Mouse (Mus musculus) limb, embryonic 13.5 days (tissue): ENCODE measurements around the gene Tpmt. TPM values are rescaled to one million over a fixed set of nuclear protein-coding genes. Genes with fewer than 3 reads are reported as not detected.
A peak's percentile ranks its signal among the peaks of the same experiment; 100 is the strongest.

ENCODE experiments used
- ATAC-seq: fragments of 200-750 bp; cut with Nextera tagmentation; 2 replicates; pipeline ENCODE4 v1.8.0; 2017; ENCODE audit warnings: low read depth, moderate number of reproducible peaks, moderate TSS enrichment; ENCODE audit not compliant: low FRiP score
- H3K27ac ChIP-seq: fragments of 300-500 bp; sonication (generic); 2 replicates; pipeline ENCODE4 v1.5.1; 2015; ENCODE audit warnings: inconsistent platforms, mild to moderate bottlenecking, moderate library complexity
- H3K27me3 ChIP-seq: fragments of 300-500 bp; sonication (generic); 2 replicates; pipeline ENCODE4 v1.6.1; 2015; ENCODE audit warnings: mild to moderate bottlenecking, inconsistent platforms
- H3K36me3 ChIP-seq: fragments of 300-500 bp; sonication (generic); 2 replicates; pipeline ENCODE4 v1.6.1; 2015; ENCODE audit warnings: inconsistent platforms, mild to moderate bottlenecking, moderate library complexity
- H3K4me1 ChIP-seq: fragments of 300-500 bp; sonication (generic); 2 replicates; pipeline ENCODE4 v1.6.1; 2015; ENCODE audit warnings: inconsistent platforms
- H3K4me2 ChIP-seq: fragments of 300-500 bp; sonication (generic); replicated peaks from 2 replicates; pipeline ENCODE4 v1.6.1; 2015; ENCODE audit warnings: inconsistent platforms, mild to moderate bottlenecking, moderate library complexity
- H3K4me3 ChIP-seq: fragments of 300-500 bp; sonication (generic); 2 replicates; pipeline ENCODE4 v1.5.1; 2015; ENCODE audit warnings: moderate library complexity, mild to moderate bottlenecking, inconsistent platforms
- H3K9ac ChIP-seq: fragments of 300-500 bp; sonication (generic); 2 replicates; pipeline ENCODE4 v1.6.1; 2015; ENCODE audit warnings: mild to moderate bottlenecking, inconsistent platforms
- H3K9me3 ChIP-seq: fragments of 300-500 bp; sonication (generic); 2 replicates; pipeline ENCODE4 v1.6.1; 2016; ENCODE audit warnings: inconsistent platforms
- WGBS: fragments of 180-500 bp; shearing (Covaris S2); methylation state at CpG from one replicate; pipeline ENCODE4 v1.1.7; 2015; 5-methylcytosine and 5-hydroxymethylcytosine counted together
- polyA plus RNA-seq: library from polyadenylated mRNA; unstranded; fragments of >200 nt; fragmentation: Nextera tagmentation; extraction: Ambion mirVana; gene quantifications from 2 replicates; pipeline ENCODE4 v1.2.1, GENCODE M21; 2015

Gene Tpmt
- polyA plus RNA-seq, 1 experiment from 2014 or later = 24.0 TPM

GRCm38 (mm10) chr13:46993274-46993551, 51.3 kb downstream of the Tpmt start:
- H3K4me3 ChIP-seq = no peak overlapping the region
- H3K4me1 ChIP-seq = no peaks in the 10 kb centered on the region
- no peaks in the 10 kb centered on the region for H3K27me3 ChIP-seq
- H3K9me3 ChIP-seq = no peaks in the 10 kb centered on the region
- no peaks in the 10 kb centered on the region for H3K36me3 ChIP-seq
- H3K27ac ChIP-seq = no peak overlapping the region
- no peak for ATAC-seq
- no peak overlapping the region for H3K4me2 ChIP-seq
- no peak overlapping the region for H3K9ac ChIP-seq
- 92% methylated on average over 2 of the region's 2 CpGs for WGBS

GRCm38 (mm10) chr13:46992516-46993273, 51.8 kb downstream of the Tpmt start:
- H3K4me1 ChIP-seq = no peaks in the 10 kb centered on the region
- H3K4me3 ChIP-seq = no peak overlapping the region
- no peaks in the 10 kb centered on the region for H3K36me3 ChIP-seq
- H3K27me3 ChIP-seq = no peaks in the 10 kb centered on the region
- no peak for ATAC-seq
- no peaks in the 10 kb centered on the region for H3K9me3 ChIP-seq
- 70% methylated on average over 7 of the region's 7 CpGs for WGBS
- H3K4me2 ChIP-seq = no peak overlapping the region
- no peak overlapping the region for H3K9ac ChIP-seq
- no peak overlapping the region for H3K27ac ChIP-seq

GRCm38 (mm10) chr13:46990376-46991011, 54.0 kb downstream of the Tpmt start:
- no peak for ATAC-seq
- no peak overlapping the region for H3K27ac ChIP-seq
- no peak overlapping the region for H3K4me2 ChIP-seq
- H3K4me3 ChIP-seq = no peak overlapping the region
- H3K36me3 ChIP-seq = no peaks in the 10 kb centered on the region
- no peaks in the 10 kb centered on the region for H3K9me3 ChIP-seq
- H3K4me1 ChIP-seq = no peaks in the 10 kb centered on the region
- no peak overlapping the region for H3K9ac ChIP-seq
- H3K27me3 ChIP-seq = no peaks in the 10 kb centered on the region
- 28% methylated on average over 4 of the region's 4 CpGs for WGBS

- Histone ChIP-seq H3K9ac (no peak overlapping the region), H3K9me3 (no peaks in the 10 kb centered on the region), H3K4me1 (no peaks in the 10 kb centered on the region), H3K4me2 (no peak overlapping the region), H3K36me3 (no peaks in the 10 kb centered on the region), H3K4me3 (no peak overlapping the region), H3K27me3 (no peaks in the 10 kb centered on the region), H3K27ac (no peak overlapping the region)
- ATAC-seq = no peak
- 77% methylated on average over 8 of the region's 8 CpGs for WGBS
These were observed 56.6 kb downstream of the Tpmt start for GRCm38 (mm10) chr13:46987941-46988340.

- no peak overlapping the region for H3K4me2 ChIP-seq
- ATAC-seq = no peak
- no peaks in the 10 kb centered on the region for H3K36me3 ChIP-seq
- H3K9ac ChIP-seq = no peak overlapping the region
- no peak overlapping the region for H3K4me3 ChIP-seq
- H3K4me1 ChIP-seq = no peaks in the 10 kb centered on the region
- H3K9me3 ChIP-seq = no peaks in the 10 kb centered on the region
- no peak overlapping the region for H3K27ac ChIP-seq
- 78% methylated on average over 6 of the region's 6 CpGs for WGBS
- H3K27me3 ChIP-seq = no peaks in the 10 kb centered on the region
These were observed 58.3 kb downstream of the Tpmt start for GRCm38 (mm10) chr13:46986208-46986607.

- no peaks in the 10 kb centered on the region for H3K36me3 ChIP-seq
- no peak overlapping the region for H3K4me3 ChIP-seq
- H3K4me1 ChIP-seq = peaks cover 6% of the 10 kb centered on the region
- H3K9ac ChIP-seq = no peak overlapping the region
- no peak for ATAC-seq
- no peaks in the 10 kb centered on the region for H3K9me3 ChIP-seq
- no peaks in the 10 kb centered on the region for H3K27me3 ChIP-seq
- 93% methylated on average over 2 of the region's 2 CpGs for WGBS
- H3K4me2 ChIP-seq = no peak overlapping the region
- no peak overlapping the region for H3K27ac ChIP-seq
These were observed 60.7 kb downstream of the Tpmt start for GRCm38 (mm10) chr13:46983878-46984277.

GRCm38 (mm10) chr13:46979836-46980490, 64.6 kb downstream of the Tpmt start:
- H3K9me3 ChIP-seq = no peaks in the 10 kb centered on the region
- H3K36me3 ChIP-seq = no peaks in the 10 kb centered on the region
- 46% methylated on average over 13 of the region's 13 CpGs for WGBS
- H3K4me2 ChIP-seq = no peak overlapping the region
- no peak overlapping the region for H3K27ac ChIP-seq
- H3K9ac ChIP-seq = no peak overlapping the region
- no peak overlapping the region for H3K4me3 ChIP-seq
- no peak for ATAC-seq
- H3K27me3 ChIP-seq = no peaks in the 10 kb centered on the region
- peaks cover 9% of the 10 kb centered on the region for H3K4me1 ChIP-seq

GRCm38 (mm10) chr13:46976532-46976931, 68.0 kb downstream of the Tpmt start:
- Histone ChIP-seq H3K36me3 (no peaks in the 10 kb centered on the region), H3K4me1 (peaks cover 9% of the 10 kb centered on the region), H3K27ac (no peak overlapping the region), H3K4me2 (no peak overlapping the region), H3K9ac (no peak overlapping the region), H3K9me3 (no peaks in the 10 kb centered on the region), H3K27me3 (no peaks in the 10 kb centered on the region), H3K4me3 (no peak overlapping the region)
- no peak for ATAC-seq
- whole genome bisulfite sequencing = 88% methylated on average over 7 of the region's 7 CpGs

GRCm38 (mm10) chr13:46975930-46976329, 68.6 kb downstream of the Tpmt start:
- peaks cover 9% of the 10 kb centered on the region for H3K4me1 ChIP-seq
- no peaks in the 10 kb centered on the region for H3K27me3 ChIP-seq
- H3K4me3 ChIP-seq = no peak overlapping the region
- no peak overlapping the region for H3K9ac ChIP-seq
- no peak overlapping the region for H3K27ac ChIP-seq
- H3K4me2 ChIP-seq = no peak overlapping the region
- no peak for ATAC-seq
- no peaks in the 10 kb centered on the region for H3K9me3 ChIP-seq
- 58% methylated on average over 4 of the region's 4 CpGs for WGBS
- no peaks in the 10 kb centered on the region for H3K36me3 ChIP-seq

- ATAC-seq = no peak
- H3K4me3 ChIP-seq = no peak overlapping the region
- H3K4me2 ChIP-seq = peak overlapping the region; percentile 25; the same call in 1 of the 2 replicates
These were observed 69.4 kb downstream of the Tpmt start for GRCm38 (mm10) chr13:46975031-46975551.

More at GRCm38 (mm10) chr13:46975031-46975551, 69.4 kb downstream of the Tpmt start:
- Histone ChIP-seq H3K27me3 (no peaks in the 10 kb centered on the region), H3K27ac (no peak overlapping the region), H3K9me3 (no peaks in the 10 kb centered on the region), H3K9ac (no peak overlapping the region), H3K36me3 (no peaks in the 10 kb centered on the region), H3K4me1 (peaks cover 7% of the 10 kb centered on the region)
- 71% methylated on average over 14 of the region's 14 CpGs for WGBS
